Mouse (Mus musculus) skeletal muscle tissue, postnatal 0 days (tissue): Measurements from ENCODE around the gene Gm44503. TPM values are rescaled to one million over a fixed set of nuclear protein-coding genes. Genes with fewer than 3 reads are reported as not detected.

Experiments
- microRNA-seq, 2 experiments: library from miRNA; unstranded; fragments of <30 nt; microRNA quantifications; one replicate each; pipeline ENCODE4; 2016
- polyA plus RNA-seq: library from polyadenylated mRNA; unstranded; fragments of >200 nt; fragmentation: Nextera tagmentation; extraction: Ambion mirVana; gene quantifications from 2 replicates; pipeline ENCODE4 v1.2.1, GENCODE M21; 2015

Gene Gm44503
- polyA plus RNA-seq = not detected in 2 replicates

GRCm38 (mm10) chr9:72958521-72959450 lies at the start of gene Gm44503, which contains the start of gene Dyx1c1:
Gm44503 (plus strand) TSS chr9:72958852.
Dyx1c1 (plus strand) TSS chr9:72958785.

GRCm38 (mm10) chr9:72925021-72925934 lies 33.4 kb upstream of the Gm44503 start, which contains the start of gene Pygo1:
Pygo1 (plus strand) TSS chr9:72925645.

DNA sequence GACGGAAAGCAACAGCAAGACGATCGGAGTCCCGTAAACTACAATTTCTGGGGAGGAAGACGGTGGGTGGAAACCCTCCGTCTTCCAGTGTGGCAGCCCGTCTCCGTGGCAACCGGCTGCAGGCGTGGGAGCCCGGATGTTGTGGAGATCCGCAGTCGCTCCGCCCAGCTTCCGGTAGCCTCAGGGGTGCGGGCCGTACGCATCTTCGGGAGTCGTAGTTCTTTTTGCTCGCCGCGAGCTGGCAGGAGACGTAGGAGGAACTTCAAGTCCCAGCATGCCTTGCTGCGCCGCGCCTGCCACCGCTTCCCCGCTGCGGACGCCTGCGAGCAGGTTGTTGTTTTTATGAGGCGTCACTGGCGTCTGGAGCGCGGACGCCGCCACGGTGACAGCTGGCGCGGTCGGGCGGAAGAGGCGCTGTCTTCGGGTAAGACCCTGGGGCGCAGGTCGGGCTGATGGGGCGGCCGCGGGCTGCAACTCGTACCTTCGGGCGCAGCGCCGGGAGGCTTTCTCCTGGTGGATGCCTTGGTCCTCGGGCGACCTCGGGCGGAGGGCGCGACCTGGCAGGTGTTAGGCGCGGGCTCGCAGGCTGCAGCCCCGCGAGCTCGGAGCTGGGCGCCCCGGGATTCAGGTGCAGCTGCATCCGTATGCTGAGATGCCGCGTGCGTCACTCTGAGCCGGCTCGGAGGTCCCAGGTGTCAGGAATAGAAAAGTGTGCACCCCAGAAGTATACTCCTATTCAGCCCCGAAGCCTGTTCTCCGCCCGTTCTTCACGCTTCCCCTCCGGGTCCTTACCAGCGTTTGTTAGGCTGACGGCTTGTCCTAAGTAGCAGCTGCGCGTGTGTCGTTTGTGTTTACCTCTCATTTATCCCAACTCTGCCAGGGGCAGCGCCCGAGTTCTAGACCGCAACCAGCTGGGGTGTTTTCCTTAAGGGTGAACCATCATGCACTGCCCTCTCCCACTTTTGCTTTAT lies 26.9 kb downstream of the Gm44503 start, which contains the start of the genes Ccpg1os and Ccpg1:
TSS of gene Ccpg1os (minus strand) at position 133 of the 971 bp plus-strand sequence.
TSS of gene Ccpg1 (plus strand) at position 180 of the 971 bp plus-strand sequence.

GRCm38 (mm10) chr9:73040080-73040479 lies 81.4 kb downstream of the Gm44503 start, which contains the start of gene Pigb:
Pigb (minus strand) TSS chr9:73040378.

GRCm38 (mm10) chr9:73044146-73045079 lies 85.8 kb downstream of the Gm44503 start, which contains the start of gene Rab27a:
Rab27a (plus strand) TSS chr9:73044854.

Small RNA genes lying within 50 kb of the gene (microRNA-seq; reads per million reads assigned to microRNA genes)
- 0 reads per million in 2 experiments for gene Gm27353

Other genes with a start within 250 kb of the Gm44503 start
- 0.22 and 0.41 TPM in 2 replicates for gene Prtg, start 152.0 kb upstream of the Gm44503 start, polyA plus RNA-seq
- 1.5 and 1.6 TPM in 2 replicates for gene Pygo1, start 33.2 kb upstream of the Gm44503 start, polyA plus RNA-seq
- 0.24 and 0.26 TPM in 2 replicates for gene Dyx1c1, start 67 bp upstream of the Gm44503 start, polyA plus RNA-seq
- gene Ccpg1os, start 26.5 kb downstream of the Gm44503 start, polyA plus RNA-seq = 10.4 and 12.6 TPM in 2 replicates
- 24.8 and 26.3 TPM in 2 replicates for gene Ccpg1, start 26.6 kb downstream of the Gm44503 start, polyA plus RNA-seq
- gene Pigb, start 81.5 kb downstream of the Gm44503 start, polyA plus RNA-seq = 2.7 and 3.1 TPM in 2 replicates
- 1.7 and 1.8 TPM in 2 replicates for gene Rab27a, start 86.0 kb downstream of the Gm44503 start, polyA plus RNA-seq
- 0.18 TPM in 1 of 2 replicates, not detected in the other for gene Khdc3, start 143.0 kb downstream of the Gm44503 start, polyA plus RNA-seq
- gene Gm20509, start 143.6 kb downstream of the Gm44503 start, polyA plus RNA-seq = not detected in 2 replicates
- gene Rsl24d1, start 154.6 kb downstream of the Gm44503 start, polyA plus RNA-seq = 53.4 and 55.6 TPM in 2 replicates